Mouse (Mus musculus) lung, postnatal 10 days (tissue): ENCODE measurements at regions not wholly inside any gene's neighbourhood (a gene's known extent, or its start where the extent isn't known, plus 50 kb on each side); places are given as distances from the start of the nearest gene placed in this dataset.

Experiments
- DNase-seq: peaks from one replicate; pipeline ENCODE4 v3.0.0; 2021

- peak; percentile 25 for DNase-seq
Observed at GRCm38 (mm10) chr5:18916688-18917285, 310.0 kb upstream of the Magi2 start.

GRCm38 (mm10) chr5:18953875-18954474, 272.9 kb upstream of the Magi2 start:
- no peak for DNase-seq
